Mouse (Mus musculus) mouse trophoblast stem cell (cell line): ENCODE results near the gene Ddb2.

Experiments used
- in situ Hi-C, 2 experiments: fragments of 300-500 bp; cut with MseI, MboI; formaldehyde crosslinking; loops; 2 replicates in 1 of 2; 3 replicates in 1 of 2; pipeline ENCODE4 v1.15.1; 2025

Gene Ddb2

DNA sequence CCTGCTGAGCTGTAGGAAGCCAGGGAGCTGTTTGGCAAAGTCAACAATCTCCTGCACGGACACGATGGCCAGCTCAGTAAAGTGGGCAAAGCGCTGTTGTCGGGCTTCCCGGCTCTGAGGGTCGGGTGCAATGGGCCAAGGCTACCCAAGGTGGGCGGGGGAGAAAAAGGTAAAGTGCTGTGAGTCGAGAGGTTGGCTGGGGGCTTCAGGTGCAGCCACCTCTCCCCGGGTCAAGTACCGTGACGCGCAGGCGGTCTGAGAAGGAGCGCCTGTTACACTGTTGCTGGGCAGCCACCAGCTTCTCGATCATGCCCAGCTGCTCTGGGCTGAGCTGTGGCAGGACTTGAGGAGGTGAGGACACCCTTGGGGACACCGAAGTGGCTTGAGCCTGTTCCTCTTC, 46.3 kb downstream of the Ddb2 start:
- in situ Hi-C loops, result no loop called here

GRCm38 (mm10) chr2:91187431-91187830, 49.4 kb downstream of the Ddb2 start:
- in situ Hi-C loops, result loop anchor here in 1 of 2 experiments (5.0 kb wide), 1 partner anchor 70 kb away; the partner anchor contains the start of gene Mybpc3

DNA sequence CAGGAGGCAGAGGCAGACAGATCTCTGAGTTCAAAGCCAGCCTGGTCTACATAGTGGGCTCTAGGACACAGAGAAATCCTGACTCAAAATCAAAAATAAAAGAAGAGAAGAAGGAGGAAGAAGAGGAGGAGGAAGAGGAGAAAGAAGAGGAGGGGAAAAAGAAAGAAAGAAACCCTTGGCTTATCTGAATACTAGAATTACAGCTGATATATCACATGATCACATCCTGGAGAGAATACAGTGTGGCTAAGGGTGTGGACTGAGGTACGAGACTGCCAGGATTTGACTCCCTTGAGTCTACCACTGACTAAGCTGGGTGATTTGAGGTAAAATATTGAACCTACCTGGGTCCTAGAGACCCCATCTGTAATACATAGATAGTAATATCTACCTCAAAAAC, 50.6 kb downstream of the Ddb2 start:
- in situ Hi-C loops, result loop anchor here in 1 of 2 experiments (5.0 kb wide), 1 partner anchor 69 kb away; the partner anchor contains the start of gene Mybpc3

DNA sequence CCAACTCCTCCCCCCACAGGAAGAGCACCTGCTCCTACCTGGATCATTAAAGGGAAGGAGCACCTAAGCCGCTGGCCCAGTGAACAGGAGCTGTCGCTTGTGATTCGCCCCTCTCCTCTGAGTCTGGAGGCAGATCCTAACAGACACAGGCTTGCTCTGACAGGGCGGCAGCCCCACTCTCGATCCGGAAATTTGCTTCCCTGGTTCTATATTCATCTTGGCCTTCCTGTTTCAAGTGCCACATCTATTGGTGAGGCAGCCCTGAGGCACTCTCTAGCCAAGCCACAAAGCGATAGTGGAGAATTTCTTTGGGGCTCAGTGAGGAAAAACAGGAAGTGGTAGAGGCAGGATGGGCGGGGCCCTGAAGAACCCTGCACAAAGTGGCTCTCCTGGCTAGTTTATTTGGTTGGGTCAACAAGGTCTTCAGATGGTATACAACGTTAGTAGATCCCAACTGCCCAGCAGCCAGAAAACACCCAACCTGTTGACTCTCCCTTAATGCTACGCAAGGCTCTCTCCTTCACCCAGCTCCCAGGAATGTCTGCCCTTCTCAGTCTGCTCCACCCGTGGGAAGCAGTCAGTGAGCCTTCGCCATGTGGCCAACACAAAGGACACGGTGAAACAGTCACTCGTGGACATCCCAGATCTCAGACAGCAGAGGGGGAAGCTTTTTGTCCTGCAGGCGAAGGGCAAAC, 52.9 kb downstream of the Ddb2 start, which contains the start of gene Madd:
Gene Madd (minus strand): TSS at position 127 of the 695 bp plus-strand sequence.
- in situ Hi-C loops, result no loop called here

DNA sequence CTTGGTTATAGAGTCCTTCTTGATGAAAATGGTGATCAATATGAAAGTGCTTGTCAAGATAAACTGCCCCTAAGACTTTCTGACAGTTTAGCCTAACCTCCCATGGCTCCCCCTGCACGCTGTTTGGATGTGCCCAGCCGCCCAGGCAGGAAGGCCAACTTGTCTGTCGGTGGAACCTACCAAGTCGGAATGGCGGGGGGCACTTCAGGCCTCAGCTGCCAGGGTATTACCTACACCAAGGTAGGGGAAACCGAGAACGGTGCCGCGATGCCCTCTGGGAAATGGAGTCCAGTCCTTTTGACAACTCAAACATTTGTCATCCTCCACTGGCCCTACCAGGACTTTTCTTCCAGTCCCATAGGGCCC, 53.7 kb downstream of the Ddb2 start:
- in situ Hi-C loops, result no loop called here

DNA sequence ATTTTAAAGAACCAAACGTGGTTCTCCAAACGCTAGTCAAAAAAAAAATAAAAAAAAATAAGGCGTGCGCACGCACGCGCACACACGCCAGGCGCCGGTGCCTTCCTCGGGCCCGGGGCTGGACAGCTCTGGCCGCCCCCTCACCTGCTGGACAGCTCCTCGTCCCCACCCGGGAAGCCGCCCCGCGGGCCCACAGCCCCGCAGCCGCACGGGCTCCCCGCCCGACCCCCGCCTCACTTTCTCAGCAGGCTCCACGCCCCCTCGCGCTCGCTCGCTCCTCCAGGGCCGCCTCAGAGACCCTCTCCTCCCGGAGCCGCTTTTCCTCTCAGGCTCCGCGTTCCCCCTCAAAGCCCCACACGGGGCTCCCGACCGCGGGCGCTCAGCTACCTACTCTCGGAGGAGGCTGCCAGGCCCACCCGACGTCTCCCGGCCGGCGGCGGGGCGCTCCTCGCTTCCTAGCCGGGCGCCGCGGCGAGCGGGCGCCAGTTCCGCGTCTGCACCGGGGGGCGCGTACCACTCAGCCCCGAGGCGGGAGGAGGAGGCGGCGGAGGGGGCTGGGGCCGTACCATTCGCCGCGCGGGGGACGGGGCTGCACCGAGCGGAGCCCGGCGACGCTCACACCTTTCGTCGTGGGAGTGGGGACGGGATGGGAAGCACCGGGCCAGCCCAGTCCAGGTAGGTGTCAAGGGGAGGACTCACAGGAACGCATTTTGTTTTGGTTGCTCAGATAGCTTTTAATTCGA, 54.2 kb downstream of the Ddb2 start:
- in situ Hi-C loops, result no loop called here

GRCm38 (mm10) chr2:91182016-91182404, 54.8 kb downstream of the Ddb2 start:
- in situ Hi-C loops, result no loop called here

DNA sequence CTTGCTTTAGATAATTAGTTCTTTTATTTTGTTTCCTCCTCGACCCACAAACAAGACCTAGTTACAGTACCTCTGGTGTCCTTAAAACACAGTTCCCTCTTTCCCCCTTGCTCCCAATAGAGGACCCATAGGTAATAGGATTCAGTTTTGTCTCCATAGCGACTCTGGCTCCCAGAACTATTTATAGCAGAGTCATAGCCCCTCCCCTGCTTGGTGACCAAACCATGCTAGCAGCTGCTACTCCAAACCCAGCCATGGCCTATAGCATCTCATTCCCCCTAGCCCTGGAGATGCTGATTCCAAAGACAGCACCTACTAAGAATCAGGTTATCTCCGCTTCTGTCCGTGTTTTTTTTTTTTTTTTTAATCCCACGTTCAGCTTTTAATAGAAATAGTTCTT, 56.1 kb downstream of the Ddb2 start:
- in situ Hi-C loops, result no loop called here

DNA sequence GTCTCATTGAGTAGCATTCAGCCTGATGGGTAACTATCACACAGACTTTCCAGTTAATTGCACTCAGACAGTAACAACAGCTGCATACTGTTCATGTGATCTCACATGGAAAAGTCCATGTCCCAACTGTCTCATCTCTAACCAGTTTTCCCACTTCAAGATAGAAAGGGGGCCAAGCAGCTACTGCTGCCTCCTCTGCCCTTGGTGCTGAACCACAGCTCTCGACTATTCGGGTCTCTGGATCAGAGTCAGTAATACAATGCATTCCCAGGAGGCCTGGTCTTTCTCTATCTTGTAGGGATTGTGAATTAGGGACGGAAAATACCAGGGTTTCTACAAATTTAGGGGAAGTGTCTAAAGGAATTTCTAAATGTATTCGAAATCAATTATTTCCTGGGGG, 57.0 kb downstream of the Ddb2 start:
- in situ Hi-C loops, result no loop called here

DNA sequence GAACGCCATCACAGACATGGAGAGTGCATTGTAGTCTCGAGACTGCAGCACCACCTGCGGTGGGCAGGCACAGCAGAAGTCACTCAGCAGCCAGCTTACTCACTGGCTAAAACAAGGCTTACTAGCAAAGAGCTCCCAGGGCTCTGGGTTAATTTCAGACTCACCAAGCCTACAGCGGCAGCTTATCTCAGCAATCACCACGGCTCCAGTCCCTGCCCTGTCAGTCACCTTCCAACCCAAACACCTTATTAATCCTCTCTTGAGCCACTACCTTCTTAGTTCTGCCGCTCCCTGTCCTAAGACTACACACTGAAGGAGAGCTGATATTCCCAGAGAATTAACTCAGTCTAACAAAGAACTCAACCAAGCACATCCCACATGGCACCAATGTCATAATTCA, 60.5 kb downstream of the Ddb2 start:
- in situ Hi-C loops, result no loop called here

DNA sequence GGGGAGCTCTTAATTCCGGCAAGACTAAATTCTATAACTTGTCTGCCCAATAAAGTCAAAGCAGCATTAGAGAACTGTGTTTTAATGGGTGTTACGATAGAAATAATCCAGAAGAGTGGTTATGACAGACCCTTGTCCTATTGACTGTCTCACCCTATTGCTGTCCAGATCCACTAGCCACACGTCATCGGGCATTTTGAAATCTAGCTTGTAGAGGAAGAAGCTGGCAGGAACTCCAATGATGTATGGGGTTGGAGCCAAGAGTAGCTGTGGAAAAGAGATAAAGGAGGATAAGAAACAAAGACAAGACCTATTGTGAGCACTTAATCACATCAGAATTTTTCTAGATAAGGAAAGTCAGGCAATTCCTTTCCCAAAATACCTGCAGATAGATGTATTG, 61.3 kb downstream of the Ddb2 start:
- in situ Hi-C loops, result no loop called here

- in situ Hi-C loops, result no loop called here
Measured at GRCm38 (mm10) chr2:91169587-91170322, 67.0 kb downstream of the Ddb2 start.

DNA sequence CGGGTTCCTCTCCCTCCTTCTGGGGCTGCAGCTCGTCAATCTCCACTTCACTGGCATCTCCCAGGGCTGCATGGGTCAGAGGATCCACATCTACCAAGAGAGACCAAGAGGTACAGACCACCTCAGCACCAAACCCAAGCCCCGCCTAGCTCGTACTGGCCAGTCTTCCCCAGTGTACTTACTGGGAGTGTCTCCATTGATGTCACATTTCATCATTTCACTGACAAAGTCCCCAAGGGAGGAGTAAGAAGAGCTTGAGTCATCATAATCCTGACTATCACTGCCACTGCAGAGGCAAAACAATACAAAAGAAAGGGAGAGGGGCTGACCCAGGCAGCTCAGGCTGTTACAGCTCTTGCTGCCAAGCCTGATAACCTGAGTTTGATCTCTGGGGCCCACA, 69.2 kb downstream of the Ddb2 start:
- in situ Hi-C loops, result no loop called here

- in situ Hi-C loops, result no loop called here
Measured at GRCm38 (mm10) chr2:91164991-91165390, 71.8 kb downstream of the Ddb2 start.

GRCm38 (mm10) chr2:91163532-91163931, 73.2 kb downstream of the Ddb2 start:
- in situ Hi-C loops, result no loop called here

GRCm38 (mm10) chr2:91162952-91163351, 73.8 kb downstream of the Ddb2 start:
- in situ Hi-C loops, result no loop called here
